Mouse (Mus musculus): ENCODE results near the gene Tomm6.

Gene Tomm6

GRCm38 (mm10) chr17:47651953-47652352 lies 36.2 kb downstream of the Tomm6 start:
- no peak for DNase-seq (ENCODE audit: low read depth, low spot score)

GRCm38 (mm10) chr17:47648966-47649365 lies 39.2 kb downstream of the Tomm6 start:
- DNase-seq (ENCODE audit: low read depth, low spot score): peak; percentile 14

GRCm38 (mm10) chr17:47646683-47647082 lies 41.5 kb downstream of the Tomm6 start:
- peak; percentile 67 for DNase-seq (ENCODE audit: low read depth, low spot score)

- no peak for DNase-seq (ENCODE audit: low read depth, low spot score)
Observed at GRCm38 (mm10) chr17:47642992-47643391, 45.2 kb downstream of the Tomm6 start.

Data from mesoderm, embryonic 11.5 days (tissue).